Mouse (Mus musculus) heart, postnatal 25 days (tissue): ENCODE measurements around the gene Prmt2. TPM values are rescaled to one million over a fixed set of nuclear protein-coding genes. Genes with fewer than 3 reads are reported as not detected.

Experiments used
- DNase-seq: peaks from one replicate; pipeline ENCODE4 v3.0.0; 2022; ENCODE audit warnings: low spot score
- intact Hi-C: fragments of 180-260 bp; cut with DNase I; formaldehyde crosslinking; loops from one replicate; pipeline ENCODE4 v1.15.1; 2025
- microRNA-seq: library from miRNA; unstranded; fragments of <30 nt; microRNA quantifications from one replicate; pipeline ENCODE4 v1.2.0, GENCODE M21; 2022
- total RNA-seq, 2 experiments: library from RNA; stranded (reverse); gene quantifications; 2 replicates each; pipeline ENCODE4 v1.2.3; 2021

Prmt2 gene
- total RNA-seq, 2 experiments from 2014 or later: 10.7 to 10.8 TPM

- intact Hi-C loops: no loop called here
- DNase-seq: no peak
Measured at GRCm38 (mm10) chr10:76229627-76230026, 8.0 kb downstream of the Prmt2 start.

DNA sequence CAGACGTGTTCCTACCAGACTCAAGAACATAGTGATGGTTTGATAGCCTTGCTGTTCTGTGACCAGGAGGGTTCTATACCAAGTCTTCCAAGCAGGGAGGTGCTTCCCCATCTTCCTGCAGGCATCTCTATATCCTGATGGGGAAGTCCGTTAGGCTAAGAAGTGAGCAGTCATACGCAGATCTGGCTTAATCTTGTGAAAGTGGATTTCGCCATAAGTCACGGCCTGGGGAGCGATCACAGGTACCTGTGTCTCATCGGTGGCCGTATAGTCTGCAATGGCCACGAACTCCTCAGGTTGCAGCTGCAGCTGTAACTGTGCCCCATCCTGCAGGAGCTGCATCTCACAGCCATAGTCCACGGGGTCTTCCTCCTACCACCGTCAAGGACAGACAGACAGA, 11.7 kb downstream of the Prmt2 start:
- intact Hi-C loops: no loop called here
- DNase-seq: no peak

DNA sequence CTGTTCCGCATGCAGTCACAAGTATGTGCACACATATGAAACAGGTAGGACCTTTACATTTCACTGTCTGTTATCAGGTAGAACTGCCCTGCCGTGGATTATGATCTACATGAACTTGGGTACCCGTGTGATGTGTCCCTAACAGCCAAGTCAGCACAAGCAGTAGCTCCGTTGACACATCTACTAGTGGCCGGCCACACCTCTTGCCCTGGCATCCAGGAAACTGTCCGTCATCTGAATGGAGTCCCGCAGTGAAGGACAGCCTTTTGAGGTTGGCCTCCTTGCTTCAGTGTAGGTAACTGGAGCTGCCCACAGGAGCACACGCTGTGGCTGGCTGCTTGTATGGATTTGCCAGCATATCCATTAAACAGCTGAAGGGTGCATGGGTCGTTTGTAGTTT, 19.4 kb downstream of the Prmt2 start:
- DNase-seq: no peak
- intact Hi-C loops: no loop called here

- intact Hi-C loops: no loop called here
- no peak for DNase-seq
Measured at GRCm38 (mm10) chr10:76217056-76217455, 20.6 kb downstream of the Prmt2 start.

GRCm38 (mm10) chr10:76214161-76214560, 23.5 kb downstream of the Prmt2 start:
- no peak for DNase-seq
- intact Hi-C loops: no loop called here

- no peak for DNase-seq
- intact Hi-C loops: no loop called here
Measured at GRCm38 (mm10) chr10:76212121-76212520, 25.5 kb downstream of the Prmt2 start.

- DNase-seq: no peak
- intact Hi-C loops: no loop called here
Measured at GRCm38 (mm10) chr10:76210806-76211205, 26.9 kb downstream of the Prmt2 start.

DNA sequence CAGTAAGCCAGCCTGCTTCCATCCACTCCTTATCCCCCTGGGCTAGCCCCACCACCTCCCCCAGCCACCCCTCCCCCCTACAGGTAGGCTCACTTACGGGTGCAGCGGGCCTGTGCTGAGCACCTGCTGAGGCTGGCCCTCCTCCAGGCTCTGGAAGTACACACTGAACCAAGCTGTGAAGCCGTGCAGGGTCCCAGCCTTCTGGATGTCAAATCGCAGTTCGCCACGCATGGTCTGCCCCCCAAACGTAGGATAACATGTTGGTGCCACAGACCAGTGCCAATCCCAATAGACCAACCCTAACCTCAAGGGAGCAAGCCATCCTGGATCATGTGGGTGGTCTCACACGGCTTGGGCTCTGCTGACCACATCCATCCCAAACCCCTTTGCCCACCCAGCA, 28.4 kb downstream of the Prmt2 start:
- intact Hi-C loops: no loop called here
- no peak for DNase-seq

DNA sequence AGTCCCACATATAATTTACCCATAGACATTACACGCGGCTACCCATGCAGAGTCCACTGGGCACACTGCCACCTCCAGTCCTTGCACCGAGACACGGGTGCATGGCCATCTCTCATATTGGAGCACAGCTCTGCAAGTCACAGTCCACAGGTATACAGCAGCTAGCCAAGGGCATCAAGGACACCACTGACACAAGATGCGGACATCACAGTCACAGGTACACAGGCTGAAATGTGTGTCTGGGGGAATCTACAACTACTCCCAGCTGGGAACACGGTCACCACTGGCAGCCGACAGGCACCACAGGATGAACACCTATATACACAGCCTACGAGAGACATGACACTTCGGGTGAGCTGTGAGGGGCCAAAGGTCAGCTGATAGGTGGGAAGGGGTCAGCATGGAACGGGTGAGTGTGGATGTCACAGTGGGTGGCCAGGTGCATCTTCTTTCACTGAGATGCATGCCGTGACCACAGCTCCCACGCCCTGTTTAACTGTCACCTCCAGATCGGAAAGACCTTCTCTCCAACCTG, 30.3 kb downstream of the Prmt2 start:
- intact Hi-C loops: no loop called here
- DNase-seq: no peak

- intact Hi-C loops: no loop called here
- DNase-seq: no peak
Measured at GRCm38 (mm10) chr10:76203798-76204283, 33.8 kb downstream of the Prmt2 start.

DNA sequence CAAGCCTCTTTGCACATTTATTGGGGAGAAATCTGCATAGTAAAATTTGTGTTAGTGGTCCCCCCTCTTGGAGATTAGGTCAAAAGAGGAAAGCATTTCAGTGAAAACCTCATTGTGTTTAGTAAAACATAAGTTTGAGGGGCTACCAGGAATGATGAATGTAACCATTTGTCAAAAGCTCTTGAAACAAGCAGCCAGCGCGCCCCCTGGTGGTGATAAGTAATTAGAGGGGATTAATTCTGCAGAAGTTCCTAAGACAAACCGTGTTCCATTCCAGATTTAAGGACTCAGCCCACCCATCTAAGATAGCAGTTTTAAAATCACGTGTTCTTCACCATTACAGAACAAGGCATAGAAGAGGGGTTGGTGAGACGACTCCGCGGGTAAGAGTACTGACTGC, 35.7 kb downstream of the Prmt2 start:
- DNase-seq: no peak
- intact Hi-C loops: no loop called here

DNA sequence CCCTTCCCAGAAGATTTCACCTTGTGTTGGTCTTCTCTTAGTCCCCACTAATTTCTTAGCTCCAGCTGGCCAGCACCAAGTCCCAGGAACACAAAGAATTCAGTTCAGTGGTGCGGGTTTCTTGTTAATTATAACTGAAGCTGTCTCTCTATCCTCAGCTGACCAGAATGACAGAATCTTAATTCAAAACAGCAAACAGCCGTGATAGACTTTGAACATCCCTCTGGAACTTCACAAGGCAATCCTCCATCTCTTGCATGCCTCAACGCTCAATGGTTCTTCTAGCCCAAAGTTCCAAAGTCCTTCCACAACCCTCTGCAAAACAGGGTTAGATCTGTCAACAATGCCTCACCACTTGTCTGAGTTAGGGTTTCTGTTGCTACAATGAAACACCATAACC, 36.2 kb downstream of the Prmt2 start:
- intact Hi-C loops: no loop called here

GRCm38 (mm10) chr10:76188010-76188409, 49.7 kb downstream of the Prmt2 start:
- intact Hi-C loops: no loop called here

More for the DNA sequence above, 36.2 kb downstream of the Prmt2 start:
- DNase-seq: no peak

DNA sequence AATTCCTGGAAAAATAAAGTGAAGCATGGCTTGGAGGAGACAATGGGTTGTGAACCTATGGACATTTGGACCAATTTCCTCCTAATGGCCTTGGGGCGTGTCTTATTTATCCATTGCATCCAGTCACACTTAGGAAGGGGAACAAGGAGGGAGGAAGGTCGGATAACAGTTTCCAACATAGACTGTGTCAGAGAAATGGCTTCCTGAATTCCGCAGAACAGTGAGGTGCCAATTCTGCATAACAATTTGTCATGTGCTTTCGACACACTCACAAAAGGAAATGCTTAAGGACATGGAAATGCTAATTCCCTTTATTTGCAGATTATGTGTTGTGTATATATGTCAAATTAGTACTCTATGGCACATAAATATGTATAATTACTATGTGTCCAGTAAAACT, 52.4 kb downstream of the Prmt2 start:
- intact Hi-C loops: no loop called here
- no peak for DNase-seq

More at GRCm38 (mm10) chr10:76188010-76188409, 49.7 kb downstream of the Prmt2 start:
- no peak for DNase-seq

GRCm38 (mm10) chr10:76174899-76175298, 62.8 kb downstream of the Prmt2 start:
- no peak for DNase-seq
- intact Hi-C loops: no loop called here

DNA sequence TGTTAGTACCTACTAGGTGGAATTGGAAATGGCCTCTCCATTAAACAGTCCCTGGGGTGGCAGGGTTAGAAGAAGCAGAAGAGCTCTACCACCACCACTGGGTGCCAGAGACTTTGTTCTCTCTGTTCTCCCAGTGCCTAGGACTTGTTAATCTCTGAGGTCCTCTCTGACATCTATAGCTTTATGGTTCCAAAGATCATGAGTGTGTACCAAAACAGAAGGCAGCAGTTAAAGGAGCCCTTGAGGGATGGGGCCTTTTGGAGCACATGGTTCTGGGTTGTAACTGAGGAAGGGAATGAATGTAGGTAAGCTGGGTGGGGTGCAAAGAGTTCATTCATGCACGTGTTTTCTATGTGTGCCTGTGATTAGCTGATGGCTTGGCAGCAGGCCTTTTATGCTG, 79.7 kb downstream of the Prmt2 start:
- intact Hi-C loops: no loop called here
- DNase-seq: no peak

DNA sequence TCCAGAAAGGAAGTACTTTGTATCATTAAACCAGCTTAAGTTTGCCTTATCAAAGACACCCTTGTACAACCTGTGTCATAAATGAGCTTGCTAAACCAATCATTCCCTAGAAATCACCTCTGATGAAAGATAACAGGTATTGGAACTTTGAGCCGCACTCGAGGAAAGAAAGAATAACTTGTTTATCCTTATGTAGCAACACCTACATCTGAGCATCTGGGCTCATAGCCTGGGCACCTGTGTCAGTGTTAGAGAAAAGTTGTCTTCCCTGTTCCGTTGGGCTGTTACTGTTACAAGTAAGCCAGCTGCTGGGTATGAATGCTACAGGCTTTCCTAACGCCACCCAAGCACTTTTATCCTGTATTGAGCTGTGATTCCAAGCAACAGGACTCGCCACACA, 80.1 kb downstream of the Prmt2 start:
- intact Hi-C loops: no loop called here
- DNase-seq: no peak

Small RNA genes within 50 kb of the gene (microRNA-seq; reads per million reads assigned to microRNA genes)
- not detected for gene Mir678

Other genes starting within 250 kb of the Prmt2 start
- 1 to 10 TPM; 7.7 to 8.1 TPM for gene Zfp280b, start 205.2 kb downstream of the Prmt2 start, total RNA-seq
- not detected for gene Slc5a4b, start 126.9 kb downstream of the Prmt2 start, total RNA-seq
- not detected for gene Slc5a4a, start 90.4 kb downstream of the Prmt2 start, total RNA-seq
- 1 to 10 TPM; 1.5 to 1.6 TPM for gene S100b, start 16.0 kb upstream of the Prmt2 start, total RNA-seq
- gene Dip2a, start 107.4 kb upstream of the Prmt2 start, total RNA-seq: 10 to 100 TPM; 12.5 TPM
- gene AC141477.1, start 202.6 kb upstream of the Prmt2 start, total RNA-seq: not detected
- 10 to 100 TPM; 38.1 to 47.4 TPM for gene Pcnt, start 204.9 kb upstream of the Prmt2 start, total RNA-seq
- under 1 TPM in 1 of 2 experiments, not detected in 1; 0.26 TPM for gene 2610028H24Rik, start 211.2 kb upstream of the Prmt2 start, total RNA-seq
- 10 to 100 TPM; 22.8 to 27.1 TPM for gene Mcm3ap, start 231.1 kb upstream of the Prmt2 start, total RNA-seq
- 1 to 10 TPM; 3.5 to 4.2 TPM for gene Ybey, start 231.2 kb upstream of the Prmt2 start, total RNA-seq